Mouse (Mus musculus) embryonic fibroblast, embryonic 13.5 days (primary cell): Measurements from ENCODE around the gene Fcgr4.

Experiments
- CTCF ChIP-seq: IDR thresholded peaks from 2 replicates; pipeline ENCODE4 v1.5.1; 2011; ENCODE audit warnings: mild to moderate bottlenecking, control low read depth, low read length, moderate library complexity, borderline replicate concordance; ENCODE audit not compliant: insufficient read depth
- POLR2A ChIP-seq: IDR thresholded peaks from 2 replicates; pipeline ENCODE4 v1.6.1; 2011; ENCODE audit warnings: low read depth, mild to moderate bottlenecking, control low read depth, low read length, moderate library complexity

GRCm38 (mm10) chr1:170972936-170973335, 45.8 kb upstream of the Fcgr4 start:
- TF ChIP-seq POLR2A (no peak), CTCF (no peak)
